Mouse (Mus musculus): ENCODE results near the gene Pde6b. TPM values are rescaled to one million over a fixed set of nuclear protein-coding genes. Genes with fewer than 3 reads are reported as not detected.

The Pde6b gene
- polyA plus RNA-seq, 1 experiment from 2014 or later, result not detected

DNA sequence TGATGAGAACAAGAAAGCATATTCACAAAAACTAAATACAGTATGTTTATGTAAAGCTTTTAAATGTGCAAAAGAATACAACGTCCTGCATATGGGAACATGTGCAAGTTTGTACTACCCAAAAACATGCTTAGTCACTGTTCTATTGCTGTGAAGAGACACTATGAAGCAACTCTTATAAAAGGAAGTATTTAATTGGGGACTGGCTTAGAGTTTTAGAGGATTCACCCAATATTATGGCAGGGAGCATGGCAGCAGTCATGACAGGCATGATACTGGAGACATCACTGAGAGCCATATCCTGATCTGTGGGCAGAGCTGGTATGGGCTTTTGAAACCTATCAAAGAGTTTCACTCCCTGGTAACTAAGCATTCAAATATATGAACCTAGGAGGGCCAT lies 30.3 kb upstream of the Pde6b start:
- H3K9ac ChIP-seq (replicated peaks; ENCODE audit: low read depth), result no peak overlapping the region
- TF ChIP-seq EP300 (IDR thresholded peaks at IDR 0.05) (no peak), CTCF (IDR thresholded peaks at IDR 0.05) (no peak)
- no peaks in the 10 kb centered on the region for H3K4me1 ChIP-seq (ENCODE audit: insufficient read depth, low read depth, low read length)
- no peaks in the 10 kb centered on the region for H3K36me3 ChIP-seq (ENCODE audit: insufficient read depth, low read length)
- H3K4me3 ChIP-seq (ENCODE audit: low read depth, low read length), result no peak overlapping the region
- no peak for ATAC-seq
- H3K27me3 ChIP-seq (replicated peaks; ENCODE audit: insufficient read depth, low read length), result no peaks in the 10 kb centered on the region
- no peak for DNase-seq (ENCODE audit: low spot score)
- 86% methylated on average over 1 of the region's 1 CpGs for WGBS
- H3K27ac ChIP-seq (ENCODE audit: low read length), result no peak overlapping the region
- H3K4me2 ChIP-seq (replicated peaks; ENCODE audit: low read depth, low read length), result no peak overlapping the region
- no peaks in the 10 kb centered on the region for H3K9me3 ChIP-seq (ENCODE audit: low read length)

DNA sequence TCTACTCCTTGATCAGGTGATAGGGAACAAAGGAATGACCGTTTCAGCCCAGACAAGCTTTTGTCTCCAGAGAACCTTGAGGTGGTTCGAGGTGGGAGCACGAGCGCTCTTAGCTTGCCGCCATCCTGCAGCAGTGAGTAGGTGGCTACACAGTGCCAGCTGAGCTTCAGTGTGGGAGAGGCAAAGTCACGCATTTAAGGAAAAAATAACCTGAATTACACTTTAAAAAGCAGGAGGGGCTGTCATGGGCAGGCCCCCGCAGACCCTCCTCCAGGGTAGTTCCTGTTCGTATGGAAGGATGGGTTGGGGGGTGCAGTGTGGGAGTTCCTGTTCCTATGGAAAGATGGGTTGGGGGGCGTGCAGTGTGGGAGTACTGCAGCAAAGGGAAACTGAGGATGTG lies 28.7 kb upstream of the Pde6b start:
- ATAC-seq, result no peak
- 80% methylated on average over 9 of the region's 9 CpGs for WGBS

DNA sequence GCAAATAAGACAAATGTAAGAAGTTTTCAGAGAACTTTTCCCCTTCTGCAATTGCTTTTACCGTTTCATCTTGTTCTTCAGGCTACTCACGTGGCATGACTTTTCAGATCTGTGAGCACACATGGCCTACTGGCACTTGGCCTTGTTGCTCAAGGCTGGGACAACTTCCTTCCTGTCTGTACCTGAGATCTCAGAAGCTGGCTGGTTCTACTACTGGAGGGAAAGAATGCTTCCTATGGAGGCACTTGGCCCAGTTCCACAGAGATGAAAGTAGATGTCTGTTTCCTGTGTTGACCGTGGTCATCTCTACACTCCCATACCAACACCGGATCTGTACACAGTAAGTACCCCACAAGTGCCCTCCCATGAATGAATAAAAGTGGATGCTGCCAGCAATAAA lies 28.0 kb upstream of the Pde6b start:
- H3K27ac ChIP-seq (ENCODE audit: low read length), result no peak overlapping the region
- ATAC-seq (no peak), DNase-seq (ENCODE audit: low spot score) (no peak)
- H3K9me3 ChIP-seq (ENCODE audit: low read length), result no peaks in the 10 kb centered on the region
- WGBS, result 54% methylated on average over 4 of the region's 4 CpGs
- H3K4me3 ChIP-seq (ENCODE audit: low read depth, low read length), result no peak overlapping the region
- H3K36me3 ChIP-seq (ENCODE audit: insufficient read depth, low read length), result no peaks in the 10 kb centered on the region
- TF ChIP-seq EP300 (IDR thresholded peaks at IDR 0.05) (no peak), CTCF (IDR thresholded peaks at IDR 0.05) (no peak)
- H3K4me2 ChIP-seq (replicated peaks; ENCODE audit: low read depth, low read length), result no peak overlapping the region
- no peaks in the 10 kb centered on the region for H3K4me1 ChIP-seq (ENCODE audit: insufficient read depth, low read depth, low read length)
- 0 out of 2 replicates have a peak, but pooled peaks cover 5% of the 10 kb centered on the region for H3K27me3 ChIP-seq (replicated peaks; ENCODE audit: insufficient read depth, low read length)
- H3K9ac ChIP-seq (replicated peaks; ENCODE audit: low read depth), result no peak overlapping the region

More for the DNA sequence above, 28.7 kb upstream of the Pde6b start:
- TF ChIP-seq EP300 (IDR thresholded peaks at IDR 0.05) (no peak), CTCF (IDR thresholded peaks at IDR 0.05) (no peak)
- Histone ChIP-seq H3K27ac (ENCODE audit: low read length) (no peak overlapping the region), H3K9me3 (ENCODE audit: low read length) (no peaks in the 10 kb centered on the region), H3K4me2 (replicated peaks; ENCODE audit: low read depth, low read length) (no peak overlapping the region), H3K4me3 (ENCODE audit: low read depth, low read length) (no peak overlapping the region), H3K9ac (replicated peaks; ENCODE audit: low read depth) (no peak overlapping the region), H3K36me3 (ENCODE audit: insufficient read depth, low read length) (no peaks in the 10 kb centered on the region), H3K4me1 (ENCODE audit: insufficient read depth, low read depth, low read length) (no peaks in the 10 kb centered on the region), H3K27me3 (replicated peaks; ENCODE audit: insufficient read depth, low read length) (no peaks in the 10 kb centered on the region)
- DNase-seq (ENCODE audit: low spot score), result no peak

DNA sequence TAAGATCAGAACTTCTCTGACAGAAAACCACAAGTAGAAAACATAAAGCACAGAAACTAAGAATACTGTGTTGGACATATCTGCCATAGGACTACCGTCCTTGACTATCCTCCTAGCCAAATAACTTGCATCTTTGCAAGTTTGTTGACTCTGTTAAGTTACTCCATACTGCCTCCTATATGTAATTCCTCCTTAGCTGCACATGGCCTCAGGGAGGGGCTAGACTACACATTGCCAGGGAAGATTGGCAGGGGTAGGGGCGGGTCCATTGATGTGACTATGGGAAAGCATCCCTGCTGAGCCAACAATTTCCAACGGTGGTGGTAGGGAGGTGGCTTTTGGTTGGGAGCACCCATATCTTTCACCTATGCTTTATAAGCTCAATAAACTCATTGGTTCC lies 25.9 kb upstream of the Pde6b start:
- TF ChIP-seq EP300 (IDR thresholded peaks at IDR 0.05) (no peak), CTCF (IDR thresholded peaks at IDR 0.05) (peak; percentile 26)
- no peak for ATAC-seq
- 32% methylated on average over 3 of the region's 3 CpGs for WGBS
- Histone ChIP-seq H3K9me3 (ENCODE audit: low read length) (no peaks in the 10 kb centered on the region), H3K4me3 (ENCODE audit: low read depth, low read length) (no peak overlapping the region), H3K4me2 (replicated peaks; ENCODE audit: low read depth, low read length) (no peak overlapping the region), H3K36me3 (ENCODE audit: insufficient read depth, low read length) (no peaks in the 10 kb centered on the region), H3K9ac (replicated peaks; ENCODE audit: low read depth) (no peak overlapping the region), H3K27me3 (replicated peaks; ENCODE audit: insufficient read depth, low read length) (peaks cover 26% of the 10 kb centered on the region), H3K27ac (ENCODE audit: low read length) (no peak overlapping the region), H3K4me1 (ENCODE audit: insufficient read depth, low read depth, low read length) (peaks cover 8% of the 10 kb centered on the region; the same call in 1 of the 2 replicates)
- DNase-seq (ENCODE audit: low spot score), result no peak

DNA sequence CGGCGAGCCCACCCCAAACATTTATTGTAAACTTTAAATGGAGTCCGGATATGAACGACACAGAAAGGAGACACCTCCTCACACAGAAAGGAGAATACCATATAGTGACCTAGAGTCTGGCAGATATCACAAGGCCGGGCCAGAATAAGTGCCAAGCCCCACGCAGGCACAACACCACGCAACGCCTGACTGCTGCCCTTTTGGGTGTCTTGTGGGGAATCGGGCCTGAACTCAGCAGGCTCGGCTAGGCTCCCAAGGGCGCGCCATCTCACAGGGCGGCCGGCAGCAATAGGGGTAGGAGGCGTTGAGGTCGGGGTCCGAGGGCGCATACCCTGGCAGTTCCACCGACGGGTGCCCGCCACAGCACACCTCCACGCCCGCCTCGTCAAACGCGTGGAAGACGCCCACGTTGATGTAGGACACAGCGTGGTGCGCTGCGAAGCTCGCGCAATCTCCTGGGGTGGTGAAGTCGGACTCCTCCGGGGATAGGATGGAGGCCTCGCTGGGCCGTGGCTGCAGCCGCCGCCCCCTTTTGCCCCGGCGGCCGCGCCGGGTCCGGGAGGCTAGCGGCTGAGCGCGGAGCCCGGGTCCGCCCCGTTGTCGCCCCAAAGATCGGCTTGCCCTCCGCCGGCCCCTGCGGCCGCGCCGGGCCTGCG lies 21.7 kb upstream of the Pde6b start:
- H3K27me3 ChIP-seq (replicated peaks; ENCODE audit: insufficient read depth, low read length), result peaks cover 62% of the 10 kb centered on the region
- DNase-seq (ENCODE audit: low spot score) (no peak), ATAC-seq (peak; percentile 43)
- H3K9ac ChIP-seq (replicated peaks; ENCODE audit: low read depth), result no peak overlapping the region
- no peaks in the 10 kb centered on the region for H3K9me3 ChIP-seq (ENCODE audit: low read length)
- peak overlapping the region; percentile 92 for H3K4me2 ChIP-seq (replicated peaks; ENCODE audit: low read depth, low read length)
- peaks cover 14% of the 10 kb centered on the region; the same call in 1 of the 2 replicates for H3K4me1 ChIP-seq (ENCODE audit: insufficient read depth, low read depth, low read length)
- TF ChIP-seq CTCF (IDR thresholded peaks at IDR 0.05) (no peak), EP300 (IDR thresholded peaks at IDR 0.05) (no peak)
- H3K27ac ChIP-seq (ENCODE audit: low read length), result no peak overlapping the region
- no peaks in the 10 kb centered on the region for H3K36me3 ChIP-seq (ENCODE audit: insufficient read depth, low read length)
- peak overlapping the region; percentile 54 for H3K4me3 ChIP-seq (ENCODE audit: low read depth, low read length)
- WGBS, result 3% methylated on average over 45 of the region's 60 CpGs

DNA sequence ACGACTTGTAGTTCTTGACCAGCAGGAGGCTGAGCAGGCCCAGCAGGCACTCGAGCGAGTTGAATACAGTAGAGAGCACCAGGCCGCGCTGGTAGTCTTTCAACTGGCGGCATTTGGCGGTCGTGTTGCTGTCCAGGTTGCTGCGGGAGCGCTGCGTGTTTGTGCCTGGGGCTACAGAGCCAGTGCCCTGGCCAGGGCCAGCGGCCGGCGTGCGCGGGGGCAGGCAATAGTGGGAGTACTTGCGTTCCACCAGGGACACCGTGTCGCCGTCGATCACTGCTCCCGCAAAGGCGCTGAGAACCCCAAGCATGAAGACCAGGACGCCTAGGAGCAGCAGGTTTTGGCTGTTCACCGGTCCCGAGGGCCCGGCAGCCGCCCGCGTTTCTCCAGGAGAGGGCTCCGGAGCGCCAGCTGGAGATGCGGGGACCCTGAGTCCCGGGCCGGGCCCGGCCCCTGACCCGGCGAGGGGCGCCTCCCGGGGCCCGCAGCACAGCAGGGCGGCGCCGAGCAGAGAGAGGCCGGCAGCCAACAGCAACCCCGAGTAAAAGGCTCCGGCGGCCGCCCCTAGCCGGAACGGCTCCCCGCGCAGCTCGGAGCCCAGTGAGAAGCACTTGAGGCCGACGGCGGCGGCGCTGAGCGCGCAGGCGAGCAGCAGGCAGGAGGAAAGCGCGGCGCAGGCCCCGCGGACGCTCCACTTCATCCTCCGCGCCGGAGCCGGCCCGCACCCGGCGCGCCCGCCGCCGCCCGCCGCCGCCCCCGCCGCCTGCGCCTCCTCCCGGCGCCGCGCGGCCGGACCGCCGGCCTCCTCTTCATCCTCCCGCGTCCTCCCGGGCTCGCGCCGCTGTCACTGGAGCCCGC lies 21.0 kb upstream of the Pde6b start:
- Histone ChIP-seq H3K9ac (replicated peaks; ENCODE audit: low read depth) (no peak overlapping the region), H3K4me2 (replicated peaks; ENCODE audit: low read depth, low read length) (peak overlapping the region; percentile 92), H3K27me3 (replicated peaks; ENCODE audit: insufficient read depth, low read length) (peaks cover 66% of the 10 kb centered on the region), H3K9me3 (ENCODE audit: low read length) (no peaks in the 10 kb centered on the region), H3K36me3 (ENCODE audit: insufficient read depth, low read length) (no peaks in the 10 kb centered on the region), H3K4me3 (ENCODE audit: low read depth, low read length) (peak overlapping the region; percentile 54), H3K4me1 (ENCODE audit: insufficient read depth, low read depth, low read length) (peaks cover 14% of the 10 kb centered on the region; the same call in 1 of the 2 replicates), H3K27ac (ENCODE audit: low read length) (no peak overlapping the region)
- TF ChIP-seq EP300 (IDR thresholded peaks at IDR 0.05) (no peak), CTCF (IDR thresholded peaks at IDR 0.05) (peak; percentile 22; the same call in 1 of the 2 replicates)
- 3% methylated on average over 54 of the region's 100 CpGs for WGBS
- peak; percentile 62 for ATAC-seq
- DNase-seq (ENCODE audit: low spot score), result peak; percentile 49

All from lung, postnatal 0 days (tissue).